Mouse (Mus musculus) urinary bladder, postnatal 14 days (tissue): ENCODE data around the gene Adgb.

Experiments
- DNase-seq: peaks from one replicate; pipeline ENCODE4 v3.0.0; 2021; ENCODE audit warnings: low spot score

Gene Adgb

GRCm38 (mm10) chr10:10471961-10472610 lies at the start of gene Adgb:
Gene Adgb (minus strand): TSS chr10:10472326.
- DNase-seq, result peak; percentile 54

GRCm38 (mm10) chr10:10480139-10480538 lies 8.0 kb upstream of the Adgb start:
- no peak for DNase-seq

GRCm38 (mm10) chr10:10477429-10477828 lies 5.3 kb upstream of the Adgb start:
- DNase-seq, result peak; percentile 21

- DNase-seq, result no peak
These were observed 4.8 kb upstream of the Adgb start for GRCm38 (mm10) chr10:10476956-10477355.

- DNase-seq, result no peak
These were observed 4.4 kb upstream of the Adgb start for GRCm38 (mm10) chr10:10476549-10476948.

GRCm38 (mm10) chr10:10468699-10469547 lies 3.2 kb downstream of the Adgb start:
- DNase-seq, result no peak

GRCm38 (mm10) chr10:10460113-10460512 lies 12.0 kb downstream of the Adgb start:
- DNase-seq, result no peak

- no peak for DNase-seq
These were observed 15.1 kb downstream of the Adgb start for GRCm38 (mm10) chr10:10456991-10457390.

GRCm38 (mm10) chr10:10449067-10449466 lies 23.1 kb downstream of the Adgb start:
- DNase-seq, result no peak

- no peak for DNase-seq
These were observed 27.2 kb downstream of the Adgb start for GRCm38 (mm10) chr10:10444841-10445466.

GRCm38 (mm10) chr10:10443558-10443957 lies 28.6 kb downstream of the Adgb start:
- no peak for DNase-seq

GRCm38 (mm10) chr10:10435014-10435413 lies 37.1 kb downstream of the Adgb start:
- DNase-seq, result no peak

GRCm38 (mm10) chr10:10429635-10430034 lies 42.5 kb downstream of the Adgb start:
- no peak for DNase-seq

GRCm38 (mm10) chr10:10429032-10429431 lies 43.1 kb downstream of the Adgb start:
- DNase-seq, result no peak

- DNase-seq, result no peak
These were observed 47.7 kb downstream of the Adgb start for GRCm38 (mm10) chr10:10424383-10424782.

- DNase-seq, result no peak
These were observed 61.1 kb downstream of the Adgb start for GRCm38 (mm10) chr10:10411046-10411445.

- DNase-seq, result no peak
These were observed 64.0 kb downstream of the Adgb start for GRCm38 (mm10) chr10:10408166-10408565.

GRCm38 (mm10) chr10:10395784-10396481 lies 76.2 kb downstream of the Adgb start:
- DNase-seq, result no peak

GRCm38 (mm10) chr10:10374629-10375028 lies 97.5 kb downstream of the Adgb start:
- no peak for DNase-seq

GRCm38 (mm10) chr10:10364025-10364424 lies 108.1 kb downstream of the Adgb start:
- DNase-seq, result no peak

- DNase-seq, result no peak
These were observed 116.4 kb downstream of the Adgb start for GRCm38 (mm10) chr10:10355605-10356227.

- no peak for DNase-seq
These were observed 119.9 kb downstream of the Adgb start for GRCm38 (mm10) chr10:10352184-10352583.
